Mouse (Mus musculus) right cerebral cortex, postnatal 10 days (tissue): ENCODE results near the gene Fras1.

Source experiments
- DNase-seq, 2 experiments: peaks; one replicate each; pipeline ENCODE4 v3.0.0; 2021; ENCODE audit warnings: low spot score in 2 of 2

The Fras1 gene

GRCm38 (mm10) chr5:96783506-96784288, 409.9 kb downstream of the Fras1 start:
- DNase-seq, result no peak

DNA sequence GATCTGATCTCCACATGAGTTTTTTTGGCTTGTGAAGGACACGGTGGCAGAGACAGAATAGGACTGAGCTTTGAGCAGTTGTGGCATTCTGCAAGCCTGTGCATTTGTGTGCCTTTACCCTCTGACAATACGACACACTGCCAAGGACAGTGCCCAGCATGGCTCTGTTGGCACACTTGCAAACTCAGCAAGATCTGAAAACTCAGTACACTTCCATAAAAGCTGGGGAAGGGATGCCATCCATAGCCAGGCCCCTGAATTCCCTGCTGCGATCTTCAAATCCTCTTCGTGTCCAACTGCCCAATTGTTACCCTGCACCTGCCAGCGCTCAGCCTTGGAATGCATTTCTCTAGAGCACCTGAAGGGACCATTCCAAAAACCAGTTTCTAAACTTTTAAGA, 411.3 kb downstream of the Fras1 start:
- DNase-seq, result no peak

GRCm38 (mm10) chr5:96792422-96792821, 418.7 kb downstream of the Fras1 start:
- no peak for DNase-seq

- no peak for DNase-seq
These were observed 419.4 kb downstream of the Fras1 start, which contains the start of gene Anxa3 for GRCm38 (mm10) chr5:96792936-96793718. TSS of gene Anxa3 (plus strand) at chr5:96793339.

GRCm38 (mm10) chr5:96793953-96794635, 420.3 kb downstream of the Fras1 start:
- DNase-seq, result no peak

DNA sequence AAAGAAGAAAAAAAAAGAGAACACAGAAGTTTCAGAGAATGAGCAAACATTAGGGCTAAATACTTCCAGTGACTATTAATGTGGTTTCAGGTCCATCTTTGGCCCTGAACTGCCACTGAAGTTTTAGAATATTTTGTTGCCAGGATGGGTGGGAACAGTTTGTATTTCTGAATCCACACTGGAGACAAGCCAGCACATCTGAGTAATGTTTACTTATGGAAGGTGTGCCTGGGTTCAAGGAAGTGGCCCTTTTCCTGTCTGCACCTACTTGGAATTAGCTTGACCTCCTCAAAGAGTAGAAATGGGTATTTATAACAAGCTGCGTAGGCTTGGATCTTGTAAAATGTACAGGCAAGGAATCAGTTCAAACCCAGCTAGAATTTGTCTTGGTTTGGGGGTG, 422.0 kb downstream of the Fras1 start:
- DNase-seq, result no peak

GRCm38 (mm10) chr5:96797465-96797864, 423.7 kb downstream of the Fras1 start:
- DNase-seq, result no peak

- no peak for DNase-seq
These were observed 425.4 kb downstream of the Fras1 start for GRCm38 (mm10) chr5:96799165-96799564.

DNA sequence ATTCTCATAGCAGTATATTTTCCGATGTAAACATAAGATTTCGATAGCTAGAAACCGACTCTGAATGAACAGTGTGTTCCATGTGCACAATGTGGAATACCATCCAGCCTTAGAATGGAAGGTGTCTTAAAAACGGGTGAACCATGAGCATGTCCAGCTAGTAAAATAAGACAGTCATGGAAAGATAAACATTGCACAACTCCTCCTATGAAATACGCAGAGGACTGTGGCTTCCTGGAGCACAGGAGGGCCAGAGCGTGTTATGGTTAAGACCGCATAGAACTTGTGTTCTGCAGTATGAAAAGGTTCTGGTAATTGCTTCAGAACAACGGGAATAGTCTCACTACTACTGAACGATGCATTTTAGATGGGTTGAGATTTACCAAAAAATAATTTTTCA, 426.2 kb downstream of the Fras1 start:
- no peak for DNase-seq

DNA sequence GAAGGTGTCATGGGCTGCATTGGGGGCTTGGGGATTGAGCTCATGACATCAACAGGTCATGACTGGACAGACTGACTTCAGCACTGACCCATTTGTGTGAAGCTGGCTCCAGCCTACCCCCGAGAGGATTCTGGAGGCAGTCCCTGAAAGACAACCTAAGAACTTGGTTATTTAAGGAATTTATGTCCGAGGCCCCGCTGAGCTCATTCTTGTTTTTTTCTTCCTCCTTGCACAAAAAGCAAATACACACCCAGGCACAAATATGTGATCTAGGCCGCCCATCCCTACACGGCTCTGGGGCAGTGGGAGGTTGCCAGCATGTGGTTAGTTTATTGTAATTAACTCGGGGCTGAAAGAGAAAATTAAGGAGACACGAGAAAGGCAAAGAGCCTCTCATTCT, 428.4 kb downstream of the Fras1 start:
- no peak for DNase-seq

- DNase-seq, result no peak
These were observed 429.3 kb downstream of the Fras1 start for GRCm38 (mm10) chr5:96803091-96803490.

DNA sequence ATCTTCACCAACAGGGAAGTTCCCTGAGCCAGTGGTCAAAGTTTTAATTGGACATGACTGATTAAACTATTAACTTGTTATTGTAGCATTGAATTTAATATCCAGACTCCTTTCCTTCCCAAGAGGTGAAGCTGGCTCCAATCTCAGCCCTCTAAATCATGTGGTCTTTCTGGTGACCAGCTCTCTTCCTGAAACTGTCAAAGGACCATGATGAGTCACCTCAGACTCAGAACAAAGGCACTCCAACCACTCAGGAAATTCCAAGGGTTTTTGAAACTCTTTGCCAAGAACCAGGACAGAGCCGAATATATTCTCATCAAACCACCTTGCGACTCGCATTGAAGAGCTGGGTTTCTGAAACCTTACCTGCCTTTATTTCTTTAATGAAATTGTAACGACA, 430.5 kb downstream of the Fras1 start:
- DNase-seq, result no peak

DNA sequence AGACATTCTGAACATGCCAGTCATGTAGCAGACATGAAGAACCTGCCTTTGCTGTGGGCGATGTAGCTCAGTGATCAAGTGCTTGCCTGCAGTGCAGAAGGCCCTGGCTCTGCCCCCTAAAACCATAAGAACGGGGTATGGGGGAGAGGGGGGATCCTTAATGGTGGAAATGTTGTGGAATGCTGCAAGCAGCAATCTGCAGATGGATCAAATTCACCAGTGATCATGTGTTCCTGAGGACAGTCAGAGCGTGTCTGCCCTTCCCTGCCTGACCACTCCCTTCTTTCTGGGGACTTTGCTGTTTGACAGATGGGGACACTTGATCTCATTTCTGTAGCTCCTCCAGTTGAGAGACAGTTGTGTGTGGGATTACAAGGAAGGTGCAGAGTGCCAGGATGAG, 431.1 kb downstream of the Fras1 start:
- no peak for DNase-seq

DNA sequence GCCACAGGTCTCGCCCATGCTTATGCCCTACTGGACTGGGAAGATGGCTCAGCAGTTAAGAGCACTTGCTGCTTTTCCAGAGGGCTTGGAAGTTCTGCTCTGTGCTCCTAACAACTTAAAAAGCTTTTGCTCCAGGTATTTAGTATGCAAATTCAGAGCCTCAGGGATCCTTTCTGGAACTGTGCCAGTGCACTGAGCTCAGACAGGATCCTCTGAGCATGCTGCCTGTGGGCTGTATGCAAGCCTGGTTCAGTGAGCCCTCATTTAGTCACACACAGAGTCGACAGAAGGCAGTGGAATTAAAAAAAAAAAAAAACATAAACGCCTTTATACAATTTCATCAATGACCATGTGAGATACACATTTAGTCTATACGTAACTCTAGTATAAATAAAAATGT, 436.9 kb downstream of the Fras1 start:
- peak; percentile 36 to 59 for DNase-seq

GRCm38 (mm10) chr5:96824769-96825327, 451.1 kb downstream of the Fras1 start:
- no peak for DNase-seq

DNA sequence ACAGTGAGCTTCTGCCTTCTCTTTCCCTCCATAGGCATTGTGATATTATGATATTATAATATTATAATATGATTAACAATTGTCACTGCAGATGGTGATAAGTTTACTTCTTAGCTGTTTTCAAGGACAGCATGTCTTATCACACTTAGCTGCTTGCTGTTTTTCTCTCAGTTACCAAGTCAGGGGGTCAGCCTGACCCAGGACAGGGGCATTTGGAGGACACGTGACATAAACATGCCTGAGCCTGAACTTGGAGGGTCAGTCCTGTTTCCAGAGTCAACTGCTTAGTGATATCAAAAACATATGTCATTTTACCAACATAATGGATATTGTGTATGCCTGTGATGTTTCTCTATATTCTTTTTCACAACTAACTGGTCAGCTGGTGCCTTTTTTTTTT, 453.4 kb downstream of the Fras1 start:
- DNase-seq, result no peak
